15 mouse cellular contexts compared by ENCODE assay signal in genomic region chr14:22576441-22576840, GRCm38 (mm10).
DNase-seq lines count a peak whose midpoint lies in the region; ATAC-seq and TF ChIP-seq lines count a peak whose summit lies in the region.
"Had no signal": no experiment of that assay in that cellular context is flagged by ENCODE, and none has a peak within 500 bp of the region (broad histone marks: within the 10 kb centered on the region; RNA-seq: fewer than 3 reads in every experiment).

No protein-coding gene starts in this region.

- peak overlapping the region; percentile 29; the same call in 1 of the 2 replicates for H3K9ac ChIP-seq in midbrain, postnatal 0 days (replicated peaks; ENCODE audit: low read length, poor library complexity, severe bottlenecking)
- H3K9ac ChIP-seq in midbrain, embryonic 13.5 days (replicated peaks), result no peak overlapping the region
- H3K9ac ChIP-seq: limb, embryonic 15.5 days had no signal

- H3K4me2 ChIP-seq in midbrain, postnatal 0 days (ENCODE audit: low read depth, low read length, poor library complexity, severe bottlenecking), result no peak overlapping the region
- H3K4me2 ChIP-seq in midbrain, embryonic 13.5 days (replicated peaks), result no peak overlapping the region
- H3K4me2 ChIP-seq: limb, embryonic 15.5 days had no signal

- ATAC-seq in midbrain, postnatal 0 days (ENCODE audit: low FRiP score), result no peak
- ATAC-seq in midbrain, embryonic 13.5 days, result no peak
- ATAC-seq: activated CD4-positive, CD25-positive, alpha-beta regulatory T cell, adult 4 months; intestine, embryonic 16.5 days had no signal

- H3K27me3 ChIP-seq in midbrain, postnatal 0 days (ENCODE audit: insufficient read depth, low read length), result peaks cover 3% of the 10 kb centered on the region; the same call in 1 of the 2 replicates
- peaks cover 60% of the 10 kb centered on the region for H3K27me3 ChIP-seq in midbrain, embryonic 13.5 days

- TF ChIP-seq CTCF in midbrain, postnatal 0 days (IDR thresholded peaks at IDR 0.05), result no peak

- H3K27ac ChIP-seq in midbrain, postnatal 0 days (ENCODE audit: low read depth, low read length), result no peak overlapping the region
- H3K27ac ChIP-seq in midbrain, embryonic 13.5 days, result no peak overlapping the region
- H3K27ac ChIP-seq: limb, embryonic 15.5 days had no signal

- no peaks in the 10 kb centered on the region for H3K4me1 ChIP-seq in midbrain, postnatal 0 days (ENCODE audit: insufficient read depth, low read length)
- peaks cover 39% of the 10 kb centered on the region for H3K4me1 ChIP-seq in midbrain, embryonic 13.5 days (replicated peaks)

- WGBS in midbrain, postnatal 0 days, result 45% methylated on average over 6 of the region's 6 CpGs
- WGBS in midbrain, embryonic 13.5 days, result 22% methylated on average over 6 of the region's 6 CpGs

- no peak overlapping the region for H3K4me3 ChIP-seq in midbrain, postnatal 0 days (ENCODE audit: low read depth, low read length)
- no peak overlapping the region for H3K4me3 ChIP-seq in midbrain, embryonic 13.5 days (replicated peaks)
- H3K4me3 ChIP-seq: erythroblast, embryonic 14.5 days; limb, embryonic 15.5 days; myocyte had no signal

- no peak for DNase-seq in midbrain, postnatal 0 days (ENCODE audit: low spot score)
- peak; percentile 34 for DNase-seq in kidney, adult 18-20 months
- DNase-seq in kidney, postnatal 25 days, result peak; percentile 34 to 54
- no peak for DNase-seq in heart, adult 9 months (ENCODE audit: low spot score in 2 of 2)
- no peak for DNase-seq in layer of hippocampus, adult 8-10 months (ENCODE audit: low spot score in 2 of 2)
- DNase-seq in left cerebral cortex, adult 11 months (ENCODE audit: low spot score), result no peak
- DNase-seq: heart, adult 11 months; lung, adult 2 months; thymus, postnatal 14 days had no signal

- H3K36me3 ChIP-seq in midbrain, postnatal 0 days (ENCODE audit: insufficient read depth, low read length), result no peaks in the 10 kb centered on the region
- H3K36me3 ChIP-seq in midbrain, embryonic 13.5 days, result no peaks in the 10 kb centered on the region
- H3K36me3 ChIP-seq: limb, embryonic 15.5 days had no signal

- H3K9me3 ChIP-seq in midbrain, postnatal 0 days (ENCODE audit: low read length), result no peaks in the 10 kb centered on the region
- H3K9me3 ChIP-seq in midbrain, embryonic 13.5 days, result no peaks in the 10 kb centered on the region
- H3K9me3 ChIP-seq: limb, embryonic 15.5 days had no signal

Comparison
In these comparisons a context has a peak if more than half of its experiments do, and no peak if none do; other contexts are left out.
1. DNase-seq: peak in kidney, adult 18-20 months (single experiment) and kidney, postnatal 25 days (2 of 2); none in midbrain, postnatal 0 days (single experiment), heart, adult 9 months (0 of 2), layer of hippocampus, adult 8-10 months (0 of 2) and left cerebral cortex, adult 11 months (single experiment).